Mouse (Mus musculus) intestine, postnatal 0 days (tissue): ENCODE results near the gene C1qtnf1. TPM values are rescaled to one million over a fixed set of nuclear protein-coding genes. Genes with fewer than 3 reads are reported as not detected.

ENCODE experiments used
- ATAC-seq: fragments of 200-750 bp; cut with Nextera tagmentation; 2 replicates; pipeline ENCODE4 v1.8.0; 2017; ENCODE audit warnings: mild to moderate bottlenecking, moderate TSS enrichment, moderate library complexity
- H3K27ac ChIP-seq: fragments of 300-500 bp; sonication (generic); 2 replicates; pipeline ENCODE4 v1.5.1; 2014; ENCODE audit warnings: mild to moderate bottlenecking, low read depth, low read length, moderate library complexity
- H3K27me3 ChIP-seq: fragments of 300-500 bp; sonication (generic); replicated peaks from 2 replicates; pipeline ENCODE4 v1.6.1; 2014; ENCODE audit warnings: low read length, mixed read lengths; ENCODE audit not compliant: control insufficient read depth, insufficient read depth
- H3K36me3 ChIP-seq: fragments of 300-500 bp; sonication (generic); 2 replicates; pipeline ENCODE4 v1.6.1; 2014; ENCODE audit warnings: mild to moderate bottlenecking, moderate library complexity; ENCODE audit not compliant: control insufficient read depth, insufficient read depth
- H3K4me1 ChIP-seq: fragments of 300-500 bp; sonication (generic); replicated peaks from 2 replicates; pipeline ENCODE4 v1.6.1; 2014; ENCODE audit warnings: antibody characterized with exemption, low read length, mixed read lengths; ENCODE audit not compliant: control insufficient read depth, insufficient read depth
- H3K4me2 ChIP-seq: fragments of 300-500 bp; sonication (generic); replicated peaks from 2 replicates; pipeline ENCODE4 v1.6.1; 2014; ENCODE audit warnings: low read depth, mild to moderate bottlenecking, moderate library complexity
- H3K4me3 ChIP-seq: fragments of 300-500 bp; sonication (generic); 2 replicates; pipeline ENCODE4 v1.5.1; 2014; ENCODE audit warnings: low read depth, low read length
- H3K9ac ChIP-seq: fragments of 300-500 bp; sonication (generic); 2 replicates; pipeline ENCODE4 v1.6.1; 2014; ENCODE audit warnings: mild to moderate bottlenecking, low read depth, low read length
- H3K9me3 ChIP-seq: fragments of 300-500 bp; sonication (generic); 2 replicates; pipeline ENCODE4 v1.6.1; 2016; ENCODE audit warnings: mixed run types; ENCODE audit not compliant: control insufficient read depth
- CTCF ChIP-seq: sonication (generic); IDR thresholded peaks from 2 replicates; pipeline ENCODE4 v1.5.1; 2016; ENCODE audit warnings: low read depth, mild to moderate bottlenecking, control low read depth, antibody characterized with exemption, moderate library complexity
- WGBS: fragments of 180-500 bp; shearing (Covaris S2); extraction: QIAGEN DNeasy Blood & Tissue Kit; methylation state at CpG from one replicate; pipeline ENCODE4 v1.1.7; 2014; 5-methylcytosine and 5-hydroxymethylcytosine counted together
- polyA plus RNA-seq: library from polyadenylated mRNA; unstranded; fragments of >200 nt; fragmentation: Nextera tagmentation; extraction: Ambion mirVana; gene quantifications from 2 replicates; pipeline ENCODE4 v1.2.1, GENCODE M21; 2015

The C1qtnf1 gene
- polyA plus RNA-seq, 1 experiment from 2014 or later: 6.1 TPM

DNA sequence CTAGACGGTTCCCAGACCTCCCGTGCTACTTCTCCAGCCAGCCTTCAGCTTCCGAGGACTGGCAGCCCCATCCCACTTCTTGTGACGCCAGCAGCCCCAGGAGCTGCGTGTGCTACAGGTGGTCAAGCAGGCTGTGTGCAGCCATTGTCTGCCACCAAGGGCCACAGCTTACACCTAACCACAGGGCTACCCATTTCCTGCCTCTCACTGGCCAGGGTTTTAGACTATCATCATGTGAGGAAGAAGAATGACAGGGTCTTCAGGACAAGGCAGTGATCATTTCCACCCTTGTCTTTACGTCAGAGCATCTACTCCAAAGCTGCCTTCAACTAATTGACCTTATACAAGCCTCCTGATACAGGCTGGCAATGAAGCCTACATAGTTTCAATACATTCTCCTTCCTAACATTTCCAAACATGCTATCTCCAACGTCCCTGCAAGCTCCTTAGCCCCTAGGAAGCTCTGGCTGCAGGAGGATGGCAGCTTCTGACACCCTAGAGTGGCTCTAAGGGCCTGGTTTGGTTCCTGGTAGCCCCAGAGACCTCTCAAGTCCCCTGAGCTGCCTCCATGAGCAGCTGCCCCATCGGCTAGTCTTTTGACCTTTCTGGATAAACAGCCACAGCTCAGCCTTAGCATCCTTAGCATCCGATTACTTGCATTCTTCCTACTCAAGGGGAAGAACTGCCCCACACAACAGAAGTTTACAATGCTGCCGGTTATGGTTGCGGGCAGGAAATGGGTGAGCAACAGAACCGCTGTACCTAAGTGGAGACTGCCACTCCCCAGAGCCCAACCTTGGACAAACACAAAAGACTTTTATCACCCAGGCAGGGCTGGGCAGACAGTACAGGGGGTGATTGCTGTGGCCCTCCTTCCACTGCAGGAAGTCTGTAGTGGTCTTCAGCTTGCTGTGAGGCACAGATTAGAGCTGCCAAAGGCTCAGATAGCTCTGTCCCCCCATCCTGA, 18.6 kb upstream of the C1qtnf1 start:
- Histone ChIP-seq H3K4me3 (no peak overlapping the region), H3K36me3 (peaks cover 64% of the 10 kb centered on the region), H3K4me2 (peak overlapping the region; percentile 27; the same call in 1 of the 2 replicates), H3K4me1 (peaks cover 16% of the 10 kb centered on the region), H3K9me3 (no peaks in the 10 kb centered on the region), H3K9ac (no peak overlapping the region), H3K27me3 (no peaks in the 10 kb centered on the region), H3K27ac (peak overlapping the region; percentile 89)
- ATAC-seq: peak; percentile 78
- WGBS: 44% methylated on average over 12 of the region's 12 CpGs
- no peak for TF ChIP-seq CTCF

DNA sequence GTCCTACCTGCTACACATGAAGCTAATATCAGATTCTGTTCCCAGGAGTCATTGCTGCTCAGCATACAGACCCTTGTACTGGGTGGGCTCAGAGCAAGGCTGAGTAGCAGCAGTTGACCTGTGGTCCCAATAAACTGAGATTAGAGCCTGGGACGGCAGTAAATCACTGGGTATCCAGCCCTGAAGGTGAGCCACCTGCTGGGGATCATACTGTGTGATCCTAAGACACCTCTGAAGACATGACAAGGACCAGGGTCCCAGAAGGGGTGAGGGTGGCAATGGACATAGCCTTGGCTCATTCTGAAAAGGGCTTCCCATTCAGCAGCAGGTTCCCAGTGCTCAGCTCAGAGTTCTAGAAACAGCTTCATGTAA, 17.9 kb upstream of the C1qtnf1 start:
- peak; percentile 84 for ATAC-seq
- H3K9me3 ChIP-seq: no peaks in the 10 kb centered on the region
- H3K4me2 ChIP-seq: peak overlapping the region; percentile 27; the same call in 1 of the 2 replicates
- 48% methylated on average over 1 of the region's 1 CpGs for WGBS
- no peak overlapping the region for H3K4me3 ChIP-seq
- peak; percentile 54 for TF ChIP-seq CTCF
- no peaks in the 10 kb centered on the region for H3K27me3 ChIP-seq
- peaks cover 69% of the 10 kb centered on the region for H3K36me3 ChIP-seq
- peak overlapping the region; percentile 89 for H3K27ac ChIP-seq
- 0 out of 2 replicates have a peak overlapping the region, but pooled peaks have one; percentile 11 for H3K9ac ChIP-seq
- peaks cover 16% of the 10 kb centered on the region for H3K4me1 ChIP-seq

DNA sequence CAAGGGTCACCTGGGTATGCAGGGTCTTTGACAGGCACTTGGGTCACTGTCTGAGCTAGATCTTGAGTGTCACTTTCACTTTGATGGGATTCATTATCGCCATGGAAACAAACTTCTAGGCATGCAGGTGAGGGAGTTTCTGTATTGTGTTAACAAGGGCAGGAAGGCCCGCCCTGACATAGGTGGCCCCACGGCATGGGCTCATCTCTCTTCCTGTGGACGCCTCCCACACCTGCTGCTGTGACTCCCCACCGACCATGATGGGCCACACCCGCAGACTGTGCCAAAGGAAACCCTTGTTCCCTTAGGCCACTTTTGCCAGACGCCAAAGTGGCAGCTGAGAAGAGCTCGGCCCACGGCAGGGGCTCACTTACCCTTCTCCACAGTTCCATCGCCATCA, 17.5 kb upstream of the C1qtnf1 start:
- H3K9ac ChIP-seq: 0 out of 2 replicates have a peak overlapping the region, but pooled peaks have one; percentile 11

DNA sequence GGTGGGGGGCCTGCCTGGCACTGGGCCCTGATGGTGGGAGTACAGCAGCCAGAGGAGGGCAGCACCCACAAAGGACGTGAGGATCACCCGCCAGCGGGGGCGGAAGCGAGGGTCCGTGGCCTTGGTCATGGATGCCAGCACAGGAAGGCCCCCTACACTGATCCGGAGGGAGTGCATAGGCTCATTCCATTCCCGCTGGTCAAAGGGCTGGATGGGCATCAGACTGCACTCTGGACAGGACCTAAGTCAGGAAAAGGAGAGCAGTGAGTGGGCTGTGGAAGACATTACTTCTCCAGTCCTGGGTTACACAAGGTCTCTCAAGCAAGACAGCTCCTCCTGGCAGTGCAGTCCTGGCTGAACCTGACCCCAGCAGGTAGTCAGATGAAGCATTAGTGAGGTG, 16.7 kb upstream of the C1qtnf1 start:
- ATAC-seq: no peak
- peaks cover 67% of the 10 kb centered on the region for H3K36me3 ChIP-seq
- no peak overlapping the region for H3K4me3 ChIP-seq

More for the DNA sequence above, 17.5 kb upstream of the C1qtnf1 start:
- peak; percentile 56 for ATAC-seq
- Histone ChIP-seq H3K27ac (peak overlapping the region; percentile 89), H3K4me1 (peaks cover 16% of the 10 kb centered on the region), H3K27me3 (no peaks in the 10 kb centered on the region), H3K36me3 (peaks cover 71% of the 10 kb centered on the region), H3K4me3 (no peak overlapping the region), H3K4me2 (peak overlapping the region; percentile 27), H3K9me3 (no peaks in the 10 kb centered on the region)
- 45% methylated on average over 10 of the region's 10 CpGs for WGBS
- no peak for TF ChIP-seq CTCF

DNA sequence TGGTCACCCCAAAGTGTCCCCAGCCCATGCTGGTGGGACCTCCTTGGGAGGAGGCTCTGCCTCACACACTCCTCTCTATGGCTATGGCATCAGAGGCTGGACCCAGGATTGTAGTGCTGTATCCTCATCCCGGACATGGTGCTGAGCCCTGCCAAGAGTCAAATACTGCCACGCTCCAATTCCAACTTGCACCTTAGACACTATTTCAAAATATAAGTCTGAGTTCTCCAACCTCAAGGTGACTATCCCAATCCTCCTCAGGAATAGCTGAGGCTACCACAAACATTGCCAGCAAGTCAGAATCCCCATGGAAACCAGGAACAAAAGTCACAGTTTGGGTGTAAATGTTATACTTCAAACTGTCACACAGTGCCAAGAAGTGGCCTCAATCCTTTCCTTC, 15.4 kb upstream of the C1qtnf1 start:
- Histone ChIP-seq H3K4me2 (0 out of 2 replicates have a peak overlapping the region, but pooled peaks have one; percentile 1), H3K27me3 (no peaks in the 10 kb centered on the region), H3K4me3 (no peak overlapping the region), H3K27ac (peak overlapping the region; percentile 35; the same call in 1 of the 2 replicates), H3K36me3 (peaks cover 57% of the 10 kb centered on the region), H3K4me1 (peaks cover 16% of the 10 kb centered on the region), H3K9ac (no peak overlapping the region), H3K9me3 (no peaks in the 10 kb centered on the region)
- 67% methylated on average over 2 of the region's 2 CpGs for WGBS
- TF ChIP-seq CTCF: no peak
- ATAC-seq: no peak

More for the DNA sequence above, 16.7 kb upstream of the C1qtnf1 start:
- WGBS: 84% methylated on average over 8 of the region's 8 CpGs
- Histone ChIP-seq H3K4me1 (peaks cover 16% of the 10 kb centered on the region), H3K27ac (peak overlapping the region; percentile 89), H3K4me2 (peak overlapping the region; percentile 24; the same call in 1 of the 2 replicates), H3K27me3 (no peaks in the 10 kb centered on the region), H3K9me3 (no peaks in the 10 kb centered on the region), H3K9ac (no peak overlapping the region)
- 0 out of 2 replicates have a peak, but pooled peaks have one; percentile 22 for TF ChIP-seq CTCF

DNA sequence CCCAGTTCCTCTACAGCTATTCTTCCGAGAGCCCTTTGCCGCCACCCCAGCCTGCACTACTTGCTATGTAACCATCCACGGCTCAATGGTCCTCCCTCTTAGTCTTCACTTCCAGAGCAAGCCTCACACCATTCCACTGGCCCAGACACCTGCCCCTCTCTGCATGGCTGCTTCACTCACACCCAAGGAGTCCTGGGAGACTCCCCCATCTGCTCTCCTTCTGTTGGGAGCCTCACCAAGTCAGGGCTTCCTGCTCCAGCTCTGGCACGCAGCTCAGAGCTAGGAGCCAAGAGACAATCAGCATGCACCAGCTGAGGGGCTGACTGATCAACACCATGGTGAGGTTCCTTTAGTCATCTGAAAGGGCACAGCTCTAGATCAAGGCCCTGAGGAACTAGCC, 14.9 kb upstream of the C1qtnf1 start:
- H3K4me2 ChIP-seq: 0 out of 2 replicates have a peak overlapping the region, but pooled peaks have one; percentile 51
- no peaks in the 10 kb centered on the region for H3K27me3 ChIP-seq
- TF ChIP-seq CTCF: no peak
- no peak for ATAC-seq
- peaks cover 16% of the 10 kb centered on the region for H3K4me1 ChIP-seq
- H3K9me3 ChIP-seq: no peaks in the 10 kb centered on the region
- no peak overlapping the region for H3K4me3 ChIP-seq
- no peak overlapping the region for H3K9ac ChIP-seq
- peaks cover 52% of the 10 kb centered on the region for H3K36me3 ChIP-seq
- 0 out of 2 replicates have a peak overlapping the region, but pooled peaks have one; percentile 21 for H3K27ac ChIP-seq
- WGBS: 71% methylated on average over 4 of the region's 4 CpGs
